Comparison of ENCODE assay signal across 8 mouse cellular contexts in the genomic region with DNA sequence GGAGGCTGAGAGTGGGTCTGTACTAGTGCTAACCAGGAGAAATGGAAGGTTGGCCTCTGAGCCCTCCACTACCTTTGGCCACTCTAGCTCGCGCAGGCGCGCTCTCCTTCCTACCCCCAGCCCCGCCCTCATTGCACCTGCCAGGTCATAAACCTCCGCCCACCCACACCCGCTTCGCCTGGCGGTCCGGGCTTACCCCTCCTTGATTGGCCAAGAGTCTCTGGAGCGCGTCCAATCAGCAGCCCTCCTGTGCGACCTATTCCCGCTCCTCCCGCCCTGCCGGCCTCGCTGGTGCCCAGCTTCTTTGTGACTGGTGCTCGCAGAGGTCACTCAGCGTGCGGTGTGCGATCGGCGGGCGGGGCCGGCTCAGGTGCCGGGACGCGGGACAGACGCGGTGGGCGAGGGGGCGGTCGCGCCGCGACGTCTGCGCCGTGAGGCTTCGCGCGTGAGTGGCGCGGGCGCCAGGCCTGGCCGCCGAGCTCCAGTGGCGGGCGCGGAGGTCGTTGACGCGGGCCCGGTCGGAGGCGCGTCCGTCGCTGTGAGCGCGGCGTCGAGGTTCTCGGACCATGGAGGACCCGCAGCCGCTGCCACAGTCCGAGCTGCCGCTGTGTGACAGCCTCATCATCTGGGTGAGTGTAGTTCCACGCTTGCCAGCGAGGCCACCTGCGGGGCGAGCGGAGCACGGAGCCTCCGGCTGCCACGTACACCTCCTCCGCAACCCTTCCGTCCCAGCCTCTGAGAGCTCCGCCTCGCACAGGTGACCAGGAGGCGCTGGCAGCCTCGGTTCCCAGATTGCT. TPM values are rescaled to one million over a fixed set of nuclear protein-coding genes. Genes with fewer than 3 reads are reported as not detected.
DNase-seq lines count a peak whose midpoint lies in the region; ATAC-seq lines count a peak whose summit lies in the region.

A gene (plus strand): TSS at position 313 of the 797 bp plus-strand sequence.

- H3K9me3 ChIP-seq in embryonic facial prominence, embryonic 11.5 days (replicated peaks; ENCODE audit: control insufficient read depth, low read length), result no peaks in the 10 kb centered on the region
- no peaks in the 10 kb centered on the region for H3K9me3 ChIP-seq in intestine, embryonic 15.5 days
- no peaks in the 10 kb centered on the region for H3K9me3 ChIP-seq in megakaryocyte, embryonic 14.5 days

- H3K4me1 ChIP-seq in embryonic facial prominence, embryonic 11.5 days (ENCODE audit: control insufficient read depth, insufficient read depth, low read length), result no peaks in the 10 kb centered on the region
- H3K4me1 ChIP-seq in intestine, embryonic 15.5 days (replicated peaks), result 0 out of 2 replicates have a peak, but pooled peaks cover 2% of the 10 kb centered on the region
- peaks cover 17% of the 10 kb centered on the region for H3K4me1 ChIP-seq in megakaryocyte, embryonic 14.5 days

- WGBS in embryonic facial prominence, embryonic 11.5 days, result under 1% methylated on average over 82 of the region's 82 CpGs
- WGBS in intestine, embryonic 15.5 days, result under 1% methylated on average over 82 of the region's 82 CpGs

- intact Hi-C loops in left cerebral cortex, postnatal 10 days (cut with DNase I), result no loop called here

- peak; percentile 100 for ATAC-seq in embryonic facial prominence, embryonic 11.5 days (replicated peaks; ENCODE audit: insufficient number of reproducible peaks, low FRiP score, low TSS enrichment, low read depth)
- ATAC-seq in intestine, embryonic 15.5 days, result peak; percentile 100

- peak; percentile 94 for DNase-seq in adrenal gland, postnatal 25 days
- peak; percentile 94 for DNase-seq in embryonic facial prominence, embryonic 11.5 days (ENCODE audit: low spot score)
- peak; percentile 79 for DNase-seq in gonadal fat pad, adult 2 months (ENCODE audit: low read depth)
- peak; percentile 91 to 95 for DNase-seq in left cerebral cortex, postnatal 10 days (ENCODE audit: extremely low spot score in 1 of 2, low spot score in 2 of 2)
- DNase-seq in right cerebral cortex, adult 2 months (ENCODE audit: low spot score in 2 of 2), result peak; percentile 92 to 95
- DNase-seq in urinary bladder, adult 2 months (ENCODE audit: low spot score), result peak; percentile 81

- no peak within 1 kb of the TSS for H3K27ac ChIP-seq in embryonic facial prominence, embryonic 11.5 days (replicated peaks; ENCODE audit: low read depth, low read length)
- H3K27ac ChIP-seq in intestine, embryonic 15.5 days, result peak within 1 kb of the TSS; percentile 66

- H3K27me3 ChIP-seq in embryonic facial prominence, embryonic 11.5 days (ENCODE audit: control insufficient read depth, insufficient read depth, low read length), result no peaks in the 10 kb centered on the region
- H3K27me3 ChIP-seq in intestine, embryonic 15.5 days (replicated peaks), result no peaks in the 10 kb centered on the region
- H3K27me3 ChIP-seq in megakaryocyte, embryonic 14.5 days (replicated peaks), result peaks cover 12% of the 10 kb centered on the region

- no peaks in the 10 kb centered on the region for H3K36me3 ChIP-seq in embryonic facial prominence, embryonic 11.5 days (replicated peaks; ENCODE audit: control insufficient read depth, insufficient read depth, low read depth, low read length)
- H3K36me3 ChIP-seq in intestine, embryonic 15.5 days, result no peaks in the 10 kb centered on the region
- no peaks in the 10 kb centered on the region for H3K36me3 ChIP-seq in megakaryocyte, embryonic 14.5 days (replicated peaks; ENCODE audit: low read length)

- peak within 1 kb of the TSS; percentile 91 for H3K4me2 ChIP-seq in embryonic facial prominence, embryonic 11.5 days (ENCODE audit: low read depth, low read length)
- peak within 1 kb of the TSS; percentile 79 for H3K4me2 ChIP-seq in intestine, embryonic 15.5 days (replicated peaks)

- peak within 1 kb of the TSS; percentile 62 for H3K9ac ChIP-seq in embryonic facial prominence, embryonic 11.5 days (replicated peaks; ENCODE audit: low read length)
- H3K9ac ChIP-seq in intestine, embryonic 15.5 days, result peak within 1 kb of the TSS; percentile 70

- peak within 1 kb of the TSS; percentile 62 for H3K4me3 ChIP-seq in embryonic facial prominence, embryonic 11.5 days (ENCODE audit: low read depth, low read length)
- peak within 1 kb of the TSS; percentile 62 for H3K4me3 ChIP-seq in intestine, embryonic 15.5 days (replicated peaks)
- peak within 1 kb of the TSS; percentile 95 for H3K4me3 ChIP-seq in megakaryocyte, embryonic 14.5 days (replicated peaks)

RNA-seq across cellular contexts. Expression of the gene that starts here (rescaled TPM):
- total RNA-seq in adrenal gland, postnatal 25 days (2021), result 9.0 and 9.5 TPM in 2 replicates
- 21.2 and 22.9 TPM in 2 replicates for polyA plus RNA-seq in embryonic facial prominence, embryonic 11.5 days (2014; fragmentation: Nextera tagmentation; extraction: Ambion mirVana)
- polyA plus RNA-seq in gonadal fat pad, adult 2 months (2012; rRNA removed), result 10.5 and 11.7 TPM in 2 replicates
- 35.1 and 37.5 TPM in 2 replicates for polyA plus RNA-seq in intestine, embryonic 15.5 days (2015; fragmentation: Nextera tagmentation; extraction: Ambion mirVana)
- total RNA-seq in left cerebral cortex, postnatal 10 days (2021), result 10 to 100 TPM; 63.1 to 68.3 TPM
- polyA plus RNA-seq in megakaryocyte, embryonic 14.5 days (2012; ENCODE audit: insufficient read depth, low replicate concordance), result 0.34 TPM in 1 of 2 replicates, not detected in the other
- 6.3 and 8.3 TPM in 2 replicates for polyA plus RNA-seq in urinary bladder, adult 2 months (2012; rRNA removed)
